Mouse (Mus musculus): ENCODE data around the gene Lonrf2. TPM values are rescaled to one million over a fixed set of nuclear protein-coding genes. Genes with fewer than 3 reads are reported as not detected.
A peak's percentile ranks its signal among the peaks of the same experiment; 100 is the strongest.

Lonrf2 gene
- polyA plus RNA-seq, 1 experiment from 2014 or later = 1.4 TPM

DNA sequence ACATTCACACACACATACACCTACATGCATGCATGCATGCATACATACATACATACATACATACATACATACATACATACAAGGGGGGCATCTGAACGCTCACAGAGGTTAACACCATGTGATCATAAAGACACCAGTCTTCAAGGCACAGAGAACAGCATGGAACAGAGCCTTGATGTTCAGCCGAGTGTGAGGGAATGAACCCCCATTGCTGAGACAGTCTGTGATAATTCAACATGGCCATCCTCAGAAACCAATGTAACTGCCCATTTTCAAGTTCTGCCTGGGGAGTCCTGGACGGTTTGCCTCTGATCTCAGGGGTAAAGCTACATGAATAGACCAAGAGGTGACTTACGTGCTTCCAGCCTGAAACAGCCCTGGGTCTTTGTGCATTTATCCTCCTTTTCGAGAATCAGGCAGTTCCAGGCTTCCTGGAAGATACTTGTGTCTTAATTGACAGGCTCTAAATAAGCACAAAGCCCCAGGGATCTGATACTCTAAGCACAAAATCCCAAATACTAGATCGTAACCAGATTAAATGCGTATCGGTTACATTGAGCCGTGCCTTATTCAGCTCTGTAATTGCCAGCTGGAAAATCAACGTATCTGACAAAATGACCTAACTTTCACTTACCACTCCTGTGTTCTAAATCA is 72.4 kb downstream of the Lonrf2 start:
- peaks cover 16% of the 10 kb centered on the region for H3K4me1 ChIP-seq
- H3K4me2 ChIP-seq = no peak overlapping the region
- ATAC-seq (ENCODE audit: insufficient read depth, low FRiP score, low read depth) = no peak
- 71% methylated on average over 10 of the region's 10 CpGs for WGBS
- H3K27ac ChIP-seq = no peak overlapping the region
- no peak overlapping the region for H3K4me3 ChIP-seq (replicated peaks)
- no peaks in the 10 kb centered on the region for H3K27me3 ChIP-seq (replicated peaks)
- no peaks in the 10 kb centered on the region for H3K9me3 ChIP-seq
- H3K36me3 ChIP-seq = no peaks in the 10 kb centered on the region
- no peak overlapping the region for H3K9ac ChIP-seq

DNA sequence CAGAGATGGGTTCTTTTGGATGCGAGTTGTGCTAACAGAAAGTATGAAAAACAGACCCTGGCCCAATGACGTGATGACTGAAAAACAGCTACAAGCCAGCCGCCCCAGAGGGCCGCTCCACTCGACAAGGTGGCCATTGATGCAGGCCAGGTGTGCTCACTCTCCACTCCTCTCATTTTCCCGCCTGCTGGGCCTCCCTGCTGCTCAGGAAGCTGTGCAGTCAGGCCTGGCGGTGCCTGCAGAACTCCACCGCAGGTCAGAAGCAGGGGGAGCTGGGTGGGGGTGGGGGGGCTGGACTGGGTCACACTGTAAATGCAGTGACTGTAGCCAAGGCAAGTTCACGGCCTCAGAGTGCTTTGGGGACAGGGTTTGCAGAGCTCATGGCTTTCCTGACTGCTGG is 76.1 kb downstream of the Lonrf2 start:
- ATAC-seq (ENCODE audit: insufficient read depth, low FRiP score, low read depth) = no peak
- no peaks in the 10 kb centered on the region for H3K9me3 ChIP-seq
- H3K4me3 ChIP-seq (replicated peaks) = no peak overlapping the region
- H3K27me3 ChIP-seq (replicated peaks) = no peaks in the 10 kb centered on the region
- no peak overlapping the region for H3K9ac ChIP-seq
- no peak overlapping the region for H3K27ac ChIP-seq
- no peak overlapping the region for H3K4me2 ChIP-seq
- 0 out of 2 replicates have a peak, but pooled peaks cover 3% of the 10 kb centered on the region for H3K4me1 ChIP-seq
- WGBS = 27% methylated on average over 9 of the region's 9 CpGs
- no peaks in the 10 kb centered on the region for H3K36me3 ChIP-seq

DNA sequence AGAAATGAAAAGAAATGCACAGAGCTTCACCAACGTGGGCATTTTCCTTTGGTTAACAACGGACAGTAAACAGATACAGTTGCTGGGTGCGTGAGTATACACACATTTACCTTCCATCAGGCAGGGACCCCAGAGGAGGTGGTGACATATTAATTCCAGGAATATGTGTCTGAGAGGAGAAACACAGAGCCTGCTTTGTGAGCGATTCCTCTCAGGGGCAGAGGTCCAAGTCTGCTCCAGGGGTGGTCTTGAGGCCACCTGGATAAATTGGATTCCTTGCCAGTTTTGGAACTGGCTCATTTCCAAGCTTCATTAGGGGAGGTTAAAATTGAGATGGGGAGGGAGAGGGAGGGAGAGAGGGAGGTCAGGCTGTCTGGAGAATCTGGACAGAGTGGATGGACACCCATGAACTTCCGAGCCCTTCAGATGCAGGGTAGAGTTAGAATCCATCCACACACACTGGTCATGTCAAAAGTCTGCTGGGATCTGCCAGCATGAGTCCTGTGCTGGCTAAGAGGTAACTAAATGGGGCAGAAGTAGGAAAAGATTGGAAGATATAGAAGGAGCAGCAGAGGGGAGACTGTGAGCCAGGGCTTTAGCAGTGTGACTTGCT is 78.6 kb downstream of the Lonrf2 start:
- WGBS = 39% methylated on average over 5 of the region's 5 CpGs
- Histone ChIP-seq H3K27me3 (replicated peaks) (no peaks in the 10 kb centered on the region), H3K4me2 (no peak overlapping the region), H3K36me3 (no peaks in the 10 kb centered on the region), H3K9ac (no peak overlapping the region), H3K9me3 (no peaks in the 10 kb centered on the region), H3K27ac (no peak overlapping the region), H3K4me3 (replicated peaks) (no peak overlapping the region), H3K4me1 (no peaks in the 10 kb centered on the region)
- no peak for ATAC-seq (ENCODE audit: insufficient read depth, low FRiP score, low read depth)

DNA sequence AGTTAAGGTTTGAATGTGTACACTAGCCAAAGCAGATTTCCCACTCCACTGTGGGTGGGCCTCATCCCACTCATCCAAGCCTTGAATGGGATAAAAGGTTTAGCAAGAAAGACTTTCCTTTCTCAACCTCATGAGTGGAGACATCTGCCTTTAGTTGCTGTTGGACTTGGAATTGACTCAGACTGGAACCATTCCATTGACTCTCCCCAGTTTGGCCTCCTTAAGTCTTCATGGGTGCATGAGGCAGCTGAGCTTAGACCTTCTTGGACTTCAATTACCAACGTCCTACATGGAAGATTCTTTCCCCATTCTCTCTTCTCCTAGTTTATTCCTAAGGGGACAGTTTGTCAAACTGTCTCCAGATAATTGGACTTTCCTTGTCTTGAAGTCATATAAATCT is 92.6 kb downstream of the Lonrf2 start:
- no peaks in the 10 kb centered on the region for H3K27me3 ChIP-seq (replicated peaks)
- no peaks in the 10 kb centered on the region for H3K9me3 ChIP-seq
- no peak overlapping the region for H3K27ac ChIP-seq
- WGBS = 41% methylated on average over 1 of the region's 1 CpGs
- ATAC-seq (ENCODE audit: insufficient read depth, low FRiP score, low read depth) = peak; percentile 35; the same call in 1 of the 2 replicates
- H3K36me3 ChIP-seq = no peaks in the 10 kb centered on the region
- no peak overlapping the region for H3K9ac ChIP-seq
- no peaks in the 10 kb centered on the region for H3K4me1 ChIP-seq
- H3K4me2 ChIP-seq = no peak overlapping the region
- no peak overlapping the region for H3K4me3 ChIP-seq (replicated peaks)

Other genes with a start within 250 kb of the Lonrf2 start
- 9.9 and 10.1 TPM in 2 replicates for gene Aff3, start 171.8 kb downstream of the Lonrf2 start, polyA plus RNA-seq (2015; fragmentation: Nextera tagmentation; extraction: Ambion mirVana)
- gene Chst10, start 61.5 kb upstream of the Lonrf2 start, polyA plus RNA-seq (2015; fragmentation: Nextera tagmentation; extraction: Ambion mirVana) = 2.9 and 3.7 TPM in 2 replicates
- gene Nms, start 102.4 kb upstream of the Lonrf2 start, polyA plus RNA-seq (2015; fragmentation: Nextera tagmentation; extraction: Ambion mirVana) = not detected in 2 replicates
- 174 and 176 TPM in 2 replicates for gene Pdcl3, start 148.9 kb upstream of the Lonrf2 start, polyA plus RNA-seq (2015; fragmentation: Nextera tagmentation; extraction: Ambion mirVana)